Mouse (Mus musculus): ENCODE data around the gene Gfer.

Gene Gfer

GRCm38 (mm10) chr17:24648731-24649377, 47.1 kb downstream of the Gfer start:
- no peak for DNase-seq (ENCODE audit: low spot score in 2 of 2)

DNA sequence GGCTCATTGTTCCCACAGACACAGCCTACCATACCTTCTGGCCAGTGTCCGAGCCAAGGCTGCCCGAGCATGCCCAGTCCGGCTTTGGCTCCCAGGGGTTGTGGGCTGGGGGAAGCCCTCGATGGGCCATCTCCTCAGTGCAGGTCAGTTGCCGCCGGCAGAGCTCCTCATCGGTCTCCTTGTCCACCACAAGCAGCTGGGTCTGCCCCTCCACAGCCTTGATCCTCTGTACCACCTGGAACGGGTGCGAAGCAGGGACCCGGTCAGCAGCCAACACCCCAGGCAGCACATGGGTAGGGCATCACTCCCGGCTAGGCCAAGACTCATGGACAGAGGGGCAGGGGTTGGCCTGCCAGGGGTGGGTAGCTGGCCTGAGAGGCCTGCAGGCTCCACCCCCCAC, 48.5 kb downstream of the Gfer start:
- no peak for DNase-seq (ENCODE audit: low spot score in 2 of 2)

DNA sequence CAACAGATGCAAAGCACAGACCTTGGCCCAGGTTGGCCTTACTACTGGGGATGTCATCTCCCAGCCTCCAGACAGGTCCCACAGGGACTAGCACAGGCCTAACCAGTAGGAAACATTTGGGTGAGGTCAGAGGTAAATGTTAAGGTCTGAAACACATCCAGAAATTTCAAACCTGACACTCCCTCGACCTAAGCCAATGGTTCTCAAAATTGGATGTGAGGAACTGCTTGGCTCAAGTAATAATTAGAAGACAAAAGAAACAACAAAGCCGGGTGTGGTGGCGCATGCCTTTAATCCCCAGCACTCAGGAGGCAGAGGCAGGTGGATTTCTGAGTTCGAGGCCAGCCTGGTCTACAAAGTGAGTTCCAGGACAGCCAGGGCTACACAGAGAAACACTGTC, 49.6 kb downstream of the Gfer start:
- no peak for DNase-seq (ENCODE audit: low spot score in 2 of 2)

DNA sequence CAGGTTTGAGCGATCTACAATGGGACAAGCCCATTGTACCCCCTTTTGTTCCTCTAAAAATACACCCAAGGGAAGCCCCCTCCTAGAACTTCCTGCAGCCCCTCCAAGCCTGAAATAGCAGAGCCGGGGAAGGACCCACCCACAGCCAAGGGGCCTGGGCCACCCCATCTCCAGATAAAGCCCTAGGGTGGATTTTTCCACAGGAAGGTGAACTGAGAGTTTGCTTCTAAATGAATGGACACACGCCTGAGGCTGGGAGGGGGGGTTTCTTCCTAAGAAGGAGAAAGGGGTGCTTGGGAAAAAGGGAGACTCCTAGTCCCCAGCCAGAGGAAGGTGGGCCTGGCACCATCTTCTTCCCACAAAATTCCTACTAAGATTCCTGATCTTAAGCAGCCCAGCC, 50.0 kb downstream of the Gfer start:
- DNase-seq (ENCODE audit: low spot score in 2 of 2), result no peak

DNA sequence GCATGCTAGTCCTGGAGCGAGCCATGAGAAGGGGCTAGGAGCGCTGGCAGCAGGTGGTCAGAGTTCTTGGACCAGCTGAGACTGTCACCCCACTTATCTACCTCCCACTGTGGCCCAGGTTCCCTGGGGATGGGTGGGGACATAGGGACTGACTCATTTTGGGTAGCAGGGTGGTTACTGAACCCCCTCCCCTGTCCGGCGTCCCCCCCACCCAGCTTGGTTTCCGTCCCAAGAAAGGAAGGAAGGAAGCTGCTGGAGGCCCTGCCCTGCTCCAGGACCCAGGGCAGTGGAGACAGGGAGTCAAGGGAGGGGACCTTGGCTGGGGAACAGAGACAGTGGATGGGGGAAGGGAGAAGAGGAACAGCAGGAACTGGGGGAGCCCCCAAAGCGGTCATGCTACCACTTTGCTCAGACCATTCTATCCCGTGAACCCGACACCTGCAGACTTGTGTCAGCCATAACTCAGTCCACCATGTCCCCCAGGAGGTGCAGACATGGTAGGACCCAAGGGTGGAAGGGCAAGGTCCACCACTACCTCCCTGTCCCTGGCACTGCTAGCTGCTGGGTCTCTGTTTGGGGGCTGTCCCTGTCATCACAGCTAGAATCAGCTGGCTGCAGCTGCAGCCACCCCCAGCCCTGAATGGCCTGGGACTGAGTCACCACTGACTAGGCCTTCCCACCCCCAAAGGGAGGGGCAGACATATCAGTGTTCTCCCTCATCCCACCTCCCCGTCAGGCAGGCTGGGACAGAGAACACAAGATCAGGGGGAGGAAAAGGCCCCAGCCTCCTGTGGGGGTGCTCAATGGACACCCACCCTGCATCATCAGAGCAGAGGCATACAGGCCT, 50.9 kb downstream of the Gfer start:
- DNase-seq (ENCODE audit: low spot score in 2 of 2), result no peak

GRCm38 (mm10) chr17:24644030-24644715, 51.8 kb downstream of the Gfer start:
- DNase-seq (ENCODE audit: low spot score in 2 of 2), result no peak
